Mouse (Mus musculus): ENCODE data around the gene Cacnb2. TPM values are rescaled to one million over a fixed set of nuclear protein-coding genes. Genes with fewer than 3 reads are reported as not detected.
A peak's percentile ranks its signal among the peaks of the same experiment; 100 is the strongest.

The Cacnb2 gene
- total RNA-seq (2021) = 10 to 100 TPM; 54.6 to 59.3 TPM
- long read RNA-seq, full-length matches to known transcripts = 2 of 10 reads
- long read RNA-seq, partial matches to known transcripts = 2 of 10 reads
- long read RNA-seq, other reads (novel, unspliced or antisense) = 6 of 10 reads

DNA sequence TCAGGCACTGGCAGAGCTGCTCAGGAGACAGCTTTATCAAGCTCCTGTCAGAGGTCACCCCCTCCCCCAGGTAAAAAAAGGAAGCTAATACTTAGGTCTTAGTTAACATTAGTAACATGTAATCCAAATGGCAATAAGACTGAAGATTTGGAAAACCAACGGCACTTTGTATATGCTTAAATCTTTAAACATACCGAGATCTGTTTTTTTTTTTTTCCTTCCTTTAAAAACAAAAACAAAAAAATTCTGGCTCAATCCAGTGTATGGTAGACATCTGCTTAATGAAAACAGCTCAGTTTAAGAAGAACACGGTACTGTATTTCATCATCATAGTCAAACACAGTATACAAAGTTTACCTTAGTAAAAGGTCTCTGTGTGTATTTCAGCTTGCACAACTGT is at the start of gene Cacnb2:
Cacnb2 (plus strand) TSS at position 301 of the 400 bp plus-strand sequence.
- no peak for DNase-seq (ENCODE audit: low spot score in 2 of 2)

- no peak for DNase-seq (ENCODE audit: low spot score in 2 of 2)
Observed at GRCm38 (mm10) chr2:14568020-14568419, 34.9 kb upstream of the Cacnb2 start.

DNA sequence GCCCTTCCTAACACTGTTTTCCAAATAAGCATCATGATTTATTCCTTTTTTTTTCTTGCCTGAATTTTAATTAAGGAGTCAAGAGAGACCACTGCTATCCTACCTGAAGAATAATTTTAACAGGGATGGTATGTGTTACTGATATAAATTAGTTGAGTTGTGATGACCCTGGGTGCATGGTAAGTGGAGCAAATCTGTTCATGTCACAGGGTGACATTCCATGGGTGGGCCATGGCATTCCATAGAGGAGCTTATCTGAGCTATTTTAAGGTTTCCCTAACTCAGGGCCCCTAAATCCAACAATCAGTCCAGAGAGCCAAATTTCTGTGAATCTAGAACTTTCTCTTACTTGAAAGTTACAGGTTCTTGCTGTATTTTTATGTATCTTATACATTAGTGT is 31.6 kb upstream of the Cacnb2 start:
- no peak for DNase-seq (ENCODE audit: low spot score in 2 of 2)

DNA sequence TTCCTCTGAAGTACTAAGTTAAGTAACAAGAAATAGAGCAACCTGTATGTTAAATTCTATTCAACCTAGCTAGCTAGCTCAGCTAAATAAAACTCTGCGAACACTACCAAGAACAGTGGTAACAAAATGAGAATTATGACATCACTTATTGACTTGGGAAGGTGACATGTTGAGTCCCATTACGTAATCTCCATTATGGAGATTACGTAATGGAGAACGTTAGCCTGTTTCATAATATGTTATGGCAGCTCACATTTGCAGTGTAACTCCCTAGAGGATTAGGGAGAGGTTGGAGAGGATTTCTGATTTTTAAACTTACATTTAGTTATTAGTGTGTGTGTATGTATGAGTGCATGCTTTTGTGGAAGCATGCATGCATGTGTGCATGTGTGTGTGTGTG is 13.3 kb upstream of the Cacnb2 start:
- no peak for DNase-seq (ENCODE audit: low spot score in 2 of 2)

- DNase-seq (ENCODE audit: low spot score in 2 of 2) = no peak
Observed at GRCm38 (mm10) chr2:14597909-14598563, 4.9 kb upstream of the Cacnb2 start.

DNA sequence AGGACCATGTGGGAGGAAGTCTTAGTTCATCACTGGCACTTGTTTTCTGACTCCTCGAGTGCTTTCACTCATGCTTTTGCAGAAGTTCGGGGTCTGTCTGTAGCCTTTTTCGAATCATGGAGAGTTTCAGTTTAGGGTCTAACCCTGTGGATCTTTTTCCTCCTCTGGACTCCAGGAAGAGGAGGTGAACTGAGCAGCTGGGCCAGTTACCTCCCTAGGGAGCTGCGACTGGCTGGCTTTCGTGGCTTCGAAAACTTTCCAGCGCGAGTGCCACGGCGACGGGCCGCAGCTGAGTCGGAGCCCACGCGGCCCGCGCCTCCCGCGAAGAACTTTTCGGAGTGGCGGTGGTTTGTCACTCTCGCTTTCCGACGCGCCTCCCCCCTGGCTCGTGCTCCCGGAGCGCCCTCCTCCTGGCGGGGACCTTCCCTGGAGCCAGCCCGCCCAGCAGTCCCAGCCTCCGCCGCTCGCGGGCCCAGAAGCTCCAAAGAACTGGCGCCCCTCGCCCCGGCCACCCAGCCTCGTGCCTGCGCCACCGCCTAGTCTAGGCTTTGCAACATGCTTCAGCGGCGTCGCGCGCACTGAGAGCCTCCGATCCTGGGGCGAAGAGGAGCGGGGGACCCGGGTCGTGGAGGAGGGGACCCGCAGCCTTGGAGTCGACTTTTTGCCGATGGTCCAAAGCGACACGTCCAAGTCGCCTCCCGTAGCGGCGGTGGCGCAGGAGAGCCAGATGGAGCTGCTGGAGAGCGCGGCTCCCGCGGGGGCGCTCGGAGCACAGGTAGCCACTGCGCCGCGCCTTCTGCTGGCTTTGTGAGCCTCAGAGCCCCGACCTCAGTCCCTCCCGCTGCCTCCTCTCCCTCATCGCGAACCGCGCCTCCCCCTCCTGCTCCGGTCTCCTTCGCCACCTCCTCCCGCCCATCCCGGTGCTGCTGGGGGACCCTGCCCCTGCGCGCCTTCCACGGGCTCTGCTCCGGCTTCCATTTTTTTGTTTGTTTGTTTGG is 1.2 kb downstream of the Cacnb2 start:
- peak; percentile 70 to 77 for DNase-seq (ENCODE audit: low spot score in 2 of 2)

DNA sequence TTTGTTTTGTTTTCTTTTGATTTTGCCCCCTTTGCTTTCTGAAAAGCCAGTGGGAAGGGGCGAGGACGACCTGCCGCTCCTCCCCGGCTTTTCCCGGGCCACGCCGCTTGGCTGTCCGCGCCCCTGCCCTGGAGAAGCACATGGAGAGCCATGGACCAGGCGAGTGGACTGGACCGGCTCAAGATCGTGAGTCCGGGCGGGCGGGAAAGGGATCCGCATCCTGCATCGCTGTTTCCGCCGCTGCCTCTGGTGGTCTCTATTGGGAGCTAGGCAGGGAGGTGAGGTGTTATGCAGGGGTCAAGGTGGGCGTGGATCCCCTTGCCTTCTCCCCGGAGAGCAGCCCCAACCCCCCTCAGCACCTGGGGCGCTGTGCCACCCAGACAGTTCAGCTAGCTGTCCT is 1.9 kb downstream of the Cacnb2 start:
- peak; percentile 44 to 49 for DNase-seq (ENCODE audit: low spot score in 2 of 2)

DNA sequence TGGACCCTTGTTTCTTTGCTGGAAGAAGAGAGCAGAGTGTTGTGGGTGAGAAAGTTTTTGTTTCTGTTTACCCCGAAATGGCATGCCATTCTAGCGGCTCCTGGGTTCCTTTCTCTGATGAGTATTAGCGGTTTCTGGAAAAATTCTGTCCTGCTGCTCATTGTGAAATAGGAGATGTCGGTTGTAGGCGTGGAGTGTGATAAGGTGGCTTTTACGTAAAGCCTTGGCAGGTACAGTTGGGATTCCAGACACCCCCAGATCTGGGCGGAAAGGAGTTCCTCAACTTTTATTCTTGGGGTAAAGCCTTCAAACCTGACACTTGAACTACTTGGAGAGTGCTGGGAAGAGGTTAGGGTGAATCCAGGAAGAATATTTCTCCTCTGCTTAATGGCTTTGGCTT is 2.3 kb downstream of the Cacnb2 start:
- DNase-seq (ENCODE audit: low spot score in 2 of 2) = no peak

GRCm38 (mm10) chr2:14608606-14609005 is 5.7 kb downstream of the Cacnb2 start:
- peak; percentile 29 to 45 for DNase-seq (ENCODE audit: low spot score in 2 of 2)

DNA sequence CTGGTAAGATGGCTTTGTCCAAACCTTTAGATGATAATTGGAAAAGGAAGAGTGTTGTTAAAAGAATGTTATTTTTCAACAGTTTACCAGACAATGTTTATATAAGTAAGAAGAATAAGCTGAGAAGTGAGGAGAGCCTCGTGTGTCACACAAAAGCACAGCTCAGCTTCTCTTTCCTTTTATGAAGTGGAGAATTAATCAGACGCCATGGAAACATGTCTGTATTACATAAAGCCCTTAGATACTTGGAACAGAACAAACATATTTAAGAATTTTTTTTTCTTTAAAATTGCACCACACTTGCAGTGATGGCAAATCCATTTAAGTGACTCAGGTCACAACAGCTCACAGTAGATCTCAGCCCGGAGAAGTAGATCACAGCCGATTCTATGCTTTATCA is 9.8 kb downstream of the Cacnb2 start:
- no peak for DNase-seq (ENCODE audit: low spot score in 2 of 2)

DNA sequence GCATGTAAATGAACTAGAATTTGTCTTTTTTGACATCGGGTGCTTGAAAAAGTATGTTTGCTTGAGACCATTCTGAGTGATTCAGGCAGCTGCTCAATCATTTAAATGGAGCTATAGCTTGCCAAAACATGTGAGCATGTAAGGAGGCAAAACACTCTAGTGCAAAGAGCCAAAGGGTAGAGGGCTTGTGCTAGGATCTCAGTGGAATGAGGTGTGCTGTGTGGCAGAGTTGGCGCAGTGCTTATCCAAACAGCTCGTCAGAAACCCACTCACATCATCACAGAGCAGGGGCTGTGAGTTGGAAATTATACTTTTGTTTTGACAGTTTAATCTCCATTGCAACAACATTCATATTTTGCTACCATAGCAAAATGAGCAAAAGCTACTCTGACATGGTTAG is 13.5 kb downstream of the Cacnb2 start:
- no peak for DNase-seq (ENCODE audit: low spot score in 2 of 2)

- DNase-seq (ENCODE audit: low spot score in 2 of 2) = no peak
Observed at GRCm38 (mm10) chr2:14620120-14620853, 17.4 kb downstream of the Cacnb2 start.

- no peak for DNase-seq (ENCODE audit: low spot score in 2 of 2)
Observed at GRCm38 (mm10) chr2:14620891-14621290, 18.0 kb downstream of the Cacnb2 start.

DNA sequence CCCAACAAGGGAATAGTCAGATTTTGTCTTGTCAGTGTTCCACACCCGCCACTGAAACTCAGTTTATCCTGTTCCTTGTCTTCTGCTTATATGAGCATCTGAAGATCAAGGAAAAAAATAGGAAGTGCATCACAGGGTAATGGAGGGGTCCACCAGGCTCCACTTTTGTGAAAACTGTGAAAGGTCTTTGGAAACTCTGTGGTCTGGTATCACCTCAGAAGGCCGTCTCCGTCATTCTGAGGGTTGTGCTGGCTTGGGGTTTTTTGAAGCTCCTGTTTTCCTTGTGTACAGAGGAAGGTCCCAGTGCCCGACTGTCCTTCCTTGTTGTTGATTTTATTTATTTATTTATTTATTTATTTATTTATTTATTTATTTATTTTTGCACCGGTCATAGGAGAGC is 20.9 kb downstream of the Cacnb2 start:
- no peak for DNase-seq (ENCODE audit: low spot score in 2 of 2)

DNA sequence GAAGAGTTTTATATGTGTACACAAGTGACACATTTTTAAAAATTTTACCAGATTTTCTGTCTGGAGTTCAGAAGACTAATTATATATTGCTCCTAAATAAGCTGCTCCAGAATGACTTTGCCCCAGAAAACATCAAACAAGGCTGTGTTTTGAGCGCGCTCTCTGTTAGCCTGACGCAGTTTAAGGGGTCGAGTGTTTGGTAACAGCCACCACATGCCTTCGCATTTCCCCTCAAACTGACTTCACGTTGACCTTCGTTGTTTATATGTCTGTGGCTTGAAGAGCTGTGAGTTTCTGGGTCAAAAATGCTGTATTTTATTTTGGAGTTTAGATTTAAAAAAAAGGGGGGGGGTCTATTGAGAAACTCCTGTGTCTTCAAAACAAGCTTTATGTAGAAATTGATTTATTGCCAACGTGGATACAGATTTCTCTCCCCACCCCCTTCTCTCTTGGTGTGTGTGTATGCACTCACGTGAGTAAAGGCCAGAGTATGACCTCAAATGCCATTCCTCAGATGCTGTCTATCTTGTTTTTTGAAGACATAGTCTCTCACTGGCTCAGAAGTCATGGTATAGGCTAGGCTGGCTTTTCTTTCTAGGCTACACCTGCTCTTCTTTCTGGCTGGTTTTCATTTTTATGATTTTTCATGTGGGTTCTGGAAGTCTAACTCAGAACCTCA is 27.1 kb downstream of the Cacnb2 start:
- no peak for DNase-seq (ENCODE audit: low spot score in 2 of 2)

GRCm38 (mm10) chr2:14631590-14631989 is 28.7 kb downstream of the Cacnb2 start:
- DNase-seq (ENCODE audit: low spot score in 2 of 2) = no peak

GRCm38 (mm10) chr2:14633202-14633601 is 30.3 kb downstream of the Cacnb2 start:
- DNase-seq (ENCODE audit: low spot score in 2 of 2) = no peak

GRCm38 (mm10) chr2:14639266-14639665 is 36.4 kb downstream of the Cacnb2 start:
- DNase-seq (ENCODE audit: low spot score in 2 of 2) = no peak

DNA sequence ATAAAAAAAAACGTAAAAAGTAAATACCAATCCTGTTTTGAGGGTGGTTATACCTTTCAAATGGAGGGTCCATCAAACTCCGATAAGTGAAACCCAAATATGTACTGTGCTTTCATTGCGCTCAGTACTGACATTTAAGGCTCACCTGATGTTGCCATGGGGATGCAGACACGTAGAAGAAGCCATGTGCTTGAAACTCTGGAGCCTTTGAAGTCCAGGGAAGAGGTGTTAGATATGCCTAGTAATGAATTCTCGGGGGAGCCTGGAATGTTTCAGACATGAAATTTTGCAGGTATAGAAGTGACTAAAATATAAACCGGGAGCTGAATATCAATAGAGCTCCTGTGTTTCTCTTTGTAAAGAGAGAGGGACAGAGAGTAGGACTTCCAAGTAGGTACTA is 37.0 kb downstream of the Cacnb2 start:
- DNase-seq (ENCODE audit: low spot score in 2 of 2) = no peak

DNA sequence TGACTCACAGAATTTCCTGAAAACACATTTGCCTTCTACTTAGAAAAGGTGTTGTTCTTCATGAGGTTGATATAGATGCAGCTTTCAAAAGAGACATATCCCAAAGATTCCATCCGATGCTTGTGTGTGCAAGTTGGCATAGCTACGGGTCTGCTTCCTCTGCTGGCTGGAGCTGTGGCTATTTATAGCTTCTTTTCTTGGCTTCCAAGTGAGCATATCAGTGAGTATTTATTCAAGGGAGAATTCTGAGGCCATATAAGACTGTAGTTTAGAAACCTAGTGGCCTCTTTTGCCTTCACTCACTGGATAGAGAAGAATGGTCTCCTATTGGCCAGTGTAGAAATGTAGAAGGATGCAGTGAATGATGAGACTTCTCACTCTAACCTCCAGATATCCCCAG is 38.2 kb downstream of the Cacnb2 start:
- DNase-seq (ENCODE audit: low spot score in 2 of 2) = no peak

DNA sequence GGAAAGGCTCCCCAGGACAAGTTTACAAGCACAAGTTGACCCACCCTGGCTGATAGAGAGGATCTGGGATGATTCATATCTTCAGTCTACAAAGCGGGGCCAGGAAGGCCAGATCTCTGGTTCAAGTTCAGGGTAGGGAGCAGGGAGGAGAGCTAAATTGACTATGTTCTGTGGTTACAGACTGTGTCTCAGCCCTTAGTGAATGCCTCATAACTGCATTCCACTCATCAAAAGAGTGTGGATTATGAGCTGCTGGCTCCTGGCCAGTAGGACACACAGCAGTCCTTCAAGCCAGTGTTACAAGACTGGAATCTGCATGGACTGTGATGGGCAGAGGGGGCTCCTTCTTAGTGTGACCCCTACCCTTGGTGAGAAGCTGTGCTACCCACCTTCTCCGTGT is 48.4 kb downstream of the Cacnb2 start:
- no peak for DNase-seq (ENCODE audit: low spot score in 2 of 2)

All from layer of hippocampus, postnatal 10 days (tissue).